Mouse (Mus musculus): ENCODE measurements around the gene Grn. TPM values are rescaled to one million over a fixed set of nuclear protein-coding genes. Genes with fewer than 3 reads are reported as not detected.

Grn gene
- polyA plus RNA-seq, 1 experiment from 2014 or later = 88.6 TPM

GRCm38 (mm10) chr11:102439093-102440082 is 9.3 kb downstream of the Grn start:
- H3K4me1 ChIP-seq (replicated peaks) = peaks cover 53% of the 10 kb centered on the region
- H3K27me3 ChIP-seq = peaks cover 9% of the 10 kb centered on the region
- no peak overlapping the region for H3K4me3 ChIP-seq
- no peak for ATAC-seq (ENCODE audit: low read depth)
- no peak overlapping the region for H3K4me2 ChIP-seq
- H3K36me3 ChIP-seq = peaks cover 91% of the 10 kb centered on the region
- peak overlapping the region; percentile 41; the same call in 1 of the 2 replicates for H3K9ac ChIP-seq
- WGBS = 72% methylated on average over 14 of the region's 14 CpGs
- no peak overlapping the region for H3K27ac ChIP-seq (replicated peaks)
- H3K9me3 ChIP-seq = no peaks in the 10 kb centered on the region

- peaks cover 56% of the 10 kb centered on the region for H3K4me1 ChIP-seq (replicated peaks)
Observed at GRCm38 (mm10) chr11:102440255-102440654, 10.1 kb downstream of the Grn start.

GRCm38 (mm10) chr11:102441434-102441833 is 11.3 kb downstream of the Grn start:
- peaks cover 60% of the 10 kb centered on the region for H3K4me1 ChIP-seq (replicated peaks)

More at GRCm38 (mm10) chr11:102440255-102440654, 10.1 kb downstream of the Grn start:
- Histone ChIP-seq H3K9me3 (no peaks in the 10 kb centered on the region), H3K4me2 (no peak overlapping the region), H3K27me3 (peaks cover 9% of the 10 kb centered on the region), H3K9ac (no peak overlapping the region), H3K27ac (replicated peaks) (no peak overlapping the region), H3K36me3 (peaks cover 83% of the 10 kb centered on the region), H3K4me3 (no peak overlapping the region)
- 82% methylated on average over 8 of the region's 8 CpGs for WGBS
- ATAC-seq (ENCODE audit: low read depth) = no peak

GRCm38 (mm10) chr11:102442089-102442488 is 12.0 kb downstream of the Grn start:
- Histone ChIP-seq H3K4me2 (no peak overlapping the region), H3K36me3 (peaks cover 66% of the 10 kb centered on the region), H3K9ac (no peak overlapping the region), H3K27me3 (peaks cover 9% of the 10 kb centered on the region), H3K4me3 (no peak overlapping the region), H3K27ac (replicated peaks) (no peak overlapping the region), H3K4me1 (replicated peaks) (peaks cover 56% of the 10 kb centered on the region), H3K9me3 (no peaks in the 10 kb centered on the region)
- ATAC-seq (ENCODE audit: low read depth) = no peak
- WGBS = 69% methylated on average over 6 of the region's 6 CpGs

More at GRCm38 (mm10) chr11:102441434-102441833, 11.3 kb downstream of the Grn start:
- peaks cover 9% of the 10 kb centered on the region for H3K27me3 ChIP-seq
- WGBS = 87% methylated on average over 3 of the region's 3 CpGs
- no peaks in the 10 kb centered on the region for H3K9me3 ChIP-seq
- no peak overlapping the region for H3K27ac ChIP-seq (replicated peaks)
- no peak overlapping the region for H3K4me2 ChIP-seq
- ATAC-seq (ENCODE audit: low read depth) = no peak
- H3K9ac ChIP-seq = no peak overlapping the region
- no peak overlapping the region for H3K4me3 ChIP-seq
- peaks cover 71% of the 10 kb centered on the region for H3K36me3 ChIP-seq

GRCm38 (mm10) chr11:102443740-102444139 is 13.6 kb downstream of the Grn start:
- H3K9ac ChIP-seq = no peak overlapping the region
- H3K4me3 ChIP-seq = 0 out of 2 replicates have a peak overlapping the region, but pooled peaks have one; percentile 3
- peaks cover 16% of the 10 kb centered on the region for H3K27me3 ChIP-seq
- no peak for ATAC-seq (ENCODE audit: low read depth)
- H3K4me2 ChIP-seq = no peak overlapping the region; the same call in 1 of the 2 replicates
- no peaks in the 10 kb centered on the region for H3K9me3 ChIP-seq
- H3K27ac ChIP-seq (replicated peaks) = no peak overlapping the region
- peaks cover 50% of the 10 kb centered on the region for H3K36me3 ChIP-seq
- peaks cover 51% of the 10 kb centered on the region for H3K4me1 ChIP-seq (replicated peaks)
- 59% methylated on average over 12 of the region's 12 CpGs for WGBS

- H3K36me3 ChIP-seq = peaks cover 45% of the 10 kb centered on the region
- no peak overlapping the region for H3K9ac ChIP-seq
Observed at GRCm38 (mm10) chr11:102444321-102444720, 14.2 kb downstream of the Grn start.

GRCm38 (mm10) chr11:102444781-102445180 is 14.7 kb downstream of the Grn start:
- ATAC-seq (ENCODE audit: low read depth) = no peak
- 3% methylated on average over 6 of the region's 6 CpGs for WGBS
- H3K4me3 ChIP-seq = peak overlapping the region; percentile 74
- H3K9me3 ChIP-seq = no peaks in the 10 kb centered on the region
- peak overlapping the region; percentile 92 for H3K4me2 ChIP-seq
- peak overlapping the region; percentile 96 for H3K9ac ChIP-seq
- H3K27ac ChIP-seq (replicated peaks) = peak overlapping the region; percentile 91; the same call in 1 of the 2 replicates
- peaks cover 40% of the 10 kb centered on the region for H3K36me3 ChIP-seq
- peaks cover 20% of the 10 kb centered on the region for H3K27me3 ChIP-seq
- peaks cover 44% of the 10 kb centered on the region for H3K4me1 ChIP-seq (replicated peaks)

More at GRCm38 (mm10) chr11:102444321-102444720, 14.2 kb downstream of the Grn start:
- Histone ChIP-seq H3K9me3 (no peaks in the 10 kb centered on the region), H3K27ac (replicated peaks) (no peak overlapping the region), H3K27me3 (peaks cover 20% of the 10 kb centered on the region), H3K4me3 (no peak overlapping the region), H3K4me1 (replicated peaks) (peaks cover 46% of the 10 kb centered on the region), H3K4me2 (peak overlapping the region; percentile 92; the same call in 1 of the 2 replicates)
- no peak for ATAC-seq (ENCODE audit: low read depth)
- 64% methylated on average over 3 of the region's 3 CpGs for WGBS

- Histone ChIP-seq H3K27ac (replicated peaks) (peak overlapping the region; percentile 91), H3K36me3 (peaks cover 34% of the 10 kb centered on the region), H3K9ac (peak overlapping the region; percentile 96), H3K4me2 (peak overlapping the region; percentile 92), H3K4me3 (peak overlapping the region; percentile 74), H3K9me3 (no peaks in the 10 kb centered on the region), H3K27me3 (peaks cover 23% of the 10 kb centered on the region), H3K4me1 (replicated peaks) (peaks cover 44% of the 10 kb centered on the region)
- no peak for ATAC-seq (ENCODE audit: low read depth)
- WGBS = 14% methylated on average over 10 of the region's 10 CpGs
Observed at GRCm38 (mm10) chr11:102445264-102445890, 15.3 kb downstream of the Grn start.

GRCm38 (mm10) chr11:102445891-102446361 is 15.8 kb downstream of the Grn start:
- H3K9ac ChIP-seq = peak overlapping the region; percentile 96

GRCm38 (mm10) chr11:102446581-102447461 is 16.7 kb downstream of the Grn start:
- Histone ChIP-seq H3K4me2 (peak overlapping the region; percentile 92), H3K27me3 (peaks cover 28% of the 10 kb centered on the region), H3K36me3 (peaks cover 20% of the 10 kb centered on the region), H3K27ac (replicated peaks) (peak overlapping the region; percentile 91), H3K4me1 (replicated peaks) (peaks cover 44% of the 10 kb centered on the region), H3K9ac (peak overlapping the region; percentile 96), H3K9me3 (no peaks in the 10 kb centered on the region), H3K4me3 (peak overlapping the region; percentile 74)
- WGBS = 0% methylated on average over 29 of the region's 49 CpGs
- peak; percentile 69 for ATAC-seq (ENCODE audit: low read depth)

More at GRCm38 (mm10) chr11:102445891-102446361, 15.8 kb downstream of the Grn start:
- Histone ChIP-seq H3K4me1 (replicated peaks) (peaks cover 44% of the 10 kb centered on the region), H3K9me3 (no peaks in the 10 kb centered on the region), H3K4me3 (peak overlapping the region; percentile 74), H3K36me3 (peaks cover 29% of the 10 kb centered on the region), H3K27ac (replicated peaks) (peak overlapping the region; percentile 91), H3K27me3 (peaks cover 27% of the 10 kb centered on the region), H3K4me2 (peak overlapping the region; percentile 92)
- peak; percentile 2; the same call in 1 of the 2 replicates for ATAC-seq (ENCODE audit: low read depth)
- 10% methylated on average over 7 of the region's 7 CpGs for WGBS

GRCm38 (mm10) chr11:102447497-102447896 is 17.4 kb downstream of the Grn start, which contains the start of gene Fam171a2:
Gene Fam171a2 (minus strand): TSS chr11:102447682.
- peaks cover 34% of the 10 kb centered on the region for H3K27me3 ChIP-seq
- peak within 1 kb of the TSS; percentile 74 for H3K4me3 ChIP-seq
- ATAC-seq (ENCODE audit: low read depth) = peak; percentile 84
- peak within 1 kb of the TSS; percentile 96 for H3K9ac ChIP-seq
- no peaks in the 10 kb centered on the region for H3K9me3 ChIP-seq
- H3K36me3 ChIP-seq = peaks cover 13% of the 10 kb centered on the region
- H3K27ac ChIP-seq (replicated peaks) = peak within 1 kb of the TSS; percentile 91
- H3K4me2 ChIP-seq = peak within 1 kb of the TSS; percentile 92
- 0% methylated on average over 29 of the region's 40 CpGs for WGBS
- H3K4me1 ChIP-seq (replicated peaks) = peaks cover 44% of the 10 kb centered on the region
